Mouse (Mus musculus): ENCODE results near the gene Astn2. TPM values are rescaled to one million over a fixed set of nuclear protein-coding genes. Genes with fewer than 3 reads are reported as not detected.

Gene Astn2
- polyA plus RNA-seq, 1 experiment from 2014 or later: 0.17 TPM

- Histone ChIP-seq H3K9me3 (ENCODE audit: control insufficient read depth, low read length) (no peaks in the 10 kb centered on the region), H3K4me2 (ENCODE audit: low read depth, low read length) (no peak overlapping the region), H3K27ac (ENCODE audit: low read length) (no peak overlapping the region), H3K4me1 (ENCODE audit: control insufficient read depth, insufficient read depth, low read length) (no peaks in the 10 kb centered on the region), H3K36me3 (ENCODE audit: control insufficient read depth, insufficient read depth, low read length) (no peaks in the 10 kb centered on the region), H3K27me3 (replicated peaks; ENCODE audit: control insufficient read depth, insufficient read depth, low read length) (no peaks in the 10 kb centered on the region), H3K4me3 (ENCODE audit: low read length) (no peak overlapping the region), H3K9ac (ENCODE audit: low read depth, low read length) (no peak overlapping the region)
- 0 out of 2 replicates have a peak, but pooled peaks have one; percentile 50 for ATAC-seq
- 57% methylated on average over 6 of the region's 6 CpGs for WGBS
These were observed 1001.4 kb downstream of the Astn2 start for GRCm38 (mm10) chr4:65402836-65403634.

DNA sequence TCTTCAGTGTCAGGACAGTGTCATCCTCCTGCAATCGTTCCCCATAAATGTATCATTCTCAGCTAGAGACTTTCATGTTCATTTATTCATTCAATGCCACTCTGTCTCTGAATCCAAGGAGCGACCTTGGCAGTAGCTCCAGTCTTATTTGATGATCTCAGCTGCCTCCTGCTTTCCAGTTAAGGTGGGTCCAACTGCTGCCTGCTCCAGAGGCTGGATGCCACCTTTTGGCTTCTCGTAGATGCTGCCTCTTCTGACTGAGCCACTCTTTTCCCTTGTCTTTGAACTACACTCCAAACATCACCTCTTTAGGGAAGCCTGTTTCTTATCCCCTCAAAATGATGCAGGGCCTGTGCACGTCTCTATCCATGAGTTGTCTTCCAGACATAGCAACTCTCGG lies 1002.1 kb downstream of the Astn2 start:
- Histone ChIP-seq H3K4me3 (ENCODE audit: low read length) (no peak overlapping the region), H3K4me1 (ENCODE audit: control insufficient read depth, insufficient read depth, low read length) (no peaks in the 10 kb centered on the region), H3K9ac (ENCODE audit: low read depth, low read length) (no peak overlapping the region), H3K27ac (ENCODE audit: low read length) (no peak overlapping the region), H3K9me3 (ENCODE audit: control insufficient read depth, low read length) (no peaks in the 10 kb centered on the region), H3K27me3 (replicated peaks; ENCODE audit: control insufficient read depth, insufficient read depth, low read length) (no peaks in the 10 kb centered on the region), H3K4me2 (ENCODE audit: low read depth, low read length) (no peak overlapping the region), H3K36me3 (ENCODE audit: control insufficient read depth, insufficient read depth, low read length) (no peaks in the 10 kb centered on the region)
- WGBS: 72% methylated on average over 5 of the region's 5 CpGs
- ATAC-seq: no peak

DNA sequence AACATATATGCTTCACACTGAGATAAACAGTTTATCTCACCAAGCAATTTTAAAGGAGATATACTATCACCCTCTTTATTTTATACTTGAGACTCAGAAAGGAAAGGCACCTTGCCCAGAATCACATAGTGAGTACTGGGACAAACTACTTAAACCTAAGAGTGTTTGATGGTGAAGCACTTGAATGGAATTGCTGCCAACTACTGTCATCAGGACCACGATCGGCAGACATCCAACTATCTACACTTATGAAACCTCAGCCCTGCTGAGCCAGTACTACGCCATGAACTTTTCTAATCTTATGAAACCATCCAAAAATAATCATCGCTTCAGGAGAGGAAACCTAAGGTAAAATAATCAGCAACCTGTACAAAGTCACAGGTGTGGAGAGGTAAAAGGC lies 1005.0 kb downstream of the Astn2 start:
- no peaks in the 10 kb centered on the region for H3K9me3 ChIP-seq (ENCODE audit: control insufficient read depth, low read length)
- no peak overlapping the region for H3K27ac ChIP-seq (ENCODE audit: low read length)
- H3K27me3 ChIP-seq (replicated peaks; ENCODE audit: control insufficient read depth, insufficient read depth, low read length): no peaks in the 10 kb centered on the region
- no peaks in the 10 kb centered on the region for H3K4me1 ChIP-seq (ENCODE audit: control insufficient read depth, insufficient read depth, low read length)
- WGBS: 92% methylated on average over 4 of the region's 4 CpGs
- H3K9ac ChIP-seq (ENCODE audit: low read depth, low read length): no peak overlapping the region
- ATAC-seq: no peak
- H3K36me3 ChIP-seq (ENCODE audit: control insufficient read depth, insufficient read depth, low read length): no peaks in the 10 kb centered on the region
- no peak overlapping the region for H3K4me2 ChIP-seq (ENCODE audit: low read depth, low read length)
- H3K4me3 ChIP-seq (ENCODE audit: low read length): no peak overlapping the region

- no peaks in the 10 kb centered on the region for H3K9me3 ChIP-seq (ENCODE audit: control insufficient read depth, low read length)
- H3K4me1 ChIP-seq (ENCODE audit: control insufficient read depth, insufficient read depth, low read length): no peaks in the 10 kb centered on the region
- no peak overlapping the region for H3K4me3 ChIP-seq (ENCODE audit: low read length)
- no peak for ATAC-seq
- H3K9ac ChIP-seq (ENCODE audit: low read depth, low read length): no peak overlapping the region
- H3K4me2 ChIP-seq (ENCODE audit: low read depth, low read length): no peak overlapping the region
- H3K27me3 ChIP-seq (replicated peaks; ENCODE audit: control insufficient read depth, insufficient read depth, low read length): no peaks in the 10 kb centered on the region
- no peaks in the 10 kb centered on the region for H3K36me3 ChIP-seq (ENCODE audit: control insufficient read depth, insufficient read depth, low read length)
- H3K27ac ChIP-seq (ENCODE audit: low read length): no peak overlapping the region
- 60% methylated on average over 3 of the region's 3 CpGs for WGBS
These were observed 1007.6 kb downstream of the Astn2 start for GRCm38 (mm10) chr4:65396806-65397205.

- H3K27ac ChIP-seq (ENCODE audit: low read length): no peak overlapping the region
- no peaks in the 10 kb centered on the region for H3K4me1 ChIP-seq (ENCODE audit: control insufficient read depth, insufficient read depth, low read length)
- H3K4me2 ChIP-seq (ENCODE audit: low read depth, low read length): no peak overlapping the region
- 60% methylated on average over 4 of the region's 4 CpGs for WGBS
- no peaks in the 10 kb centered on the region for H3K27me3 ChIP-seq (replicated peaks; ENCODE audit: control insufficient read depth, insufficient read depth, low read length)
- no peak for ATAC-seq
- H3K4me3 ChIP-seq (ENCODE audit: low read length): no peak overlapping the region
- H3K9me3 ChIP-seq (ENCODE audit: control insufficient read depth, low read length): no peaks in the 10 kb centered on the region
- no peak overlapping the region for H3K9ac ChIP-seq (ENCODE audit: low read depth, low read length)
- H3K36me3 ChIP-seq (ENCODE audit: control insufficient read depth, insufficient read depth, low read length): no peaks in the 10 kb centered on the region
These were observed 1013.4 kb downstream of the Astn2 start for GRCm38 (mm10) chr4:65391001-65391400.

DNA sequence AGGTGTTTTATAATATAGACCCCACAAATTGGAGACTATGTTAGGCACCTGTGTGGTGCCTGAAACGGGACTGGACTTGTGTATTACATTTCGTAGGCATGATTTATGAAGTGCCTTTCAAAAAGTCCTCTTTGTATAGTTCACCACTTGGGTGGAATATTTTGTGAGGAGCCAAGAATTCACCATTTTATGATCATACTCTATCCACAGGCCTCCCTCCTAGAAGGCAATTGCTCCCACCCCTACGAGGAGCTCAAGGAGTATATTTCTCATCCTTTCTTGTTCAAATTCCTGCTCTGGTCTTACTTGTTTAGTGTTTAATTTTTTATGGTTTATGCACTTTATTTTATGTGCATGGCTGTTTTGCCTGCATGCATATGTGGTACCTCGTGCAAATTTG lies 1021.3 kb downstream of the Astn2 start:
- 83% methylated on average over 4 of the region's 4 CpGs for WGBS
- Histone ChIP-seq H3K27ac (ENCODE audit: low read length) (no peak overlapping the region), H3K9ac (ENCODE audit: low read depth, low read length) (no peak overlapping the region), H3K9me3 (ENCODE audit: control insufficient read depth, low read length) (no peaks in the 10 kb centered on the region), H3K4me2 (ENCODE audit: low read depth, low read length) (no peak overlapping the region), H3K36me3 (ENCODE audit: control insufficient read depth, insufficient read depth, low read length) (no peaks in the 10 kb centered on the region), H3K4me3 (ENCODE audit: low read length) (no peak overlapping the region), H3K27me3 (replicated peaks; ENCODE audit: control insufficient read depth, insufficient read depth, low read length) (no peaks in the 10 kb centered on the region), H3K4me1 (ENCODE audit: control insufficient read depth, insufficient read depth, low read length) (no peaks in the 10 kb centered on the region)
- no peak for ATAC-seq

- ATAC-seq: no peak
- Histone ChIP-seq H3K36me3 (ENCODE audit: control insufficient read depth, insufficient read depth, low read length) (no peaks in the 10 kb centered on the region), H3K27ac (ENCODE audit: low read length) (no peak overlapping the region), H3K9ac (ENCODE audit: low read depth, low read length) (no peak overlapping the region), H3K4me2 (ENCODE audit: low read depth, low read length) (no peak overlapping the region), H3K4me3 (ENCODE audit: low read length) (no peak overlapping the region), H3K27me3 (replicated peaks; ENCODE audit: control insufficient read depth, insufficient read depth, low read length) (no peaks in the 10 kb centered on the region), H3K9me3 (ENCODE audit: control insufficient read depth, low read length) (no peaks in the 10 kb centered on the region), H3K4me1 (ENCODE audit: control insufficient read depth, insufficient read depth, low read length) (no peaks in the 10 kb centered on the region)
- 87% methylated on average over 4 of the region's 4 CpGs for WGBS
These were observed 1025.0 kb downstream of the Astn2 start for GRCm38 (mm10) chr4:65379461-65379860.

DNA sequence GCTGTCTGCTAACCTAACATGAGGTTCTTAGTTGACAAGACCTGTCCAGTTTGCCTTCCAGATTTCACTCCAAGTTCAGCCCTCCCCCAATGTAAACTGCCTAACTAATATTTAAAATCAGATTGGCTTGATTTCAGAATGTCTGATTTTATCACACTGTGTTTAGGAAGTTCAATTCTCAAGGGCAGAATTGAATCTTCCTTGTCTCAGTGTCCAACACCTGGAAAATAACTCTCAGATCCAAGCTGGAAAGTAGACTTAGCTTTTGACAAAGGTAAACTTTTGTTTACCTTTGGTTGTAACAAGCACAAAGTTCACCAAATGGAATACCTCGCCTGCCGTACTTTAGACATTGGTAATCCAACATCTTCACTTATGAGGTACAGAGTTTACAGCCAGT lies 1027.8 kb downstream of the Astn2 start:
- Histone ChIP-seq H3K27ac (ENCODE audit: low read length) (no peak overlapping the region), H3K4me2 (ENCODE audit: low read depth, low read length) (no peak overlapping the region), H3K4me3 (ENCODE audit: low read length) (no peak overlapping the region), H3K36me3 (ENCODE audit: control insufficient read depth, insufficient read depth, low read length) (no peaks in the 10 kb centered on the region), H3K9ac (ENCODE audit: low read depth, low read length) (no peak overlapping the region), H3K9me3 (ENCODE audit: control insufficient read depth, low read length) (no peaks in the 10 kb centered on the region), H3K27me3 (replicated peaks; ENCODE audit: control insufficient read depth, insufficient read depth, low read length) (no peaks in the 10 kb centered on the region), H3K4me1 (ENCODE audit: control insufficient read depth, insufficient read depth, low read length) (no peaks in the 10 kb centered on the region)
- no peak for ATAC-seq
- WGBS: 69% methylated on average over 2 of the region's 2 CpGs

DNA sequence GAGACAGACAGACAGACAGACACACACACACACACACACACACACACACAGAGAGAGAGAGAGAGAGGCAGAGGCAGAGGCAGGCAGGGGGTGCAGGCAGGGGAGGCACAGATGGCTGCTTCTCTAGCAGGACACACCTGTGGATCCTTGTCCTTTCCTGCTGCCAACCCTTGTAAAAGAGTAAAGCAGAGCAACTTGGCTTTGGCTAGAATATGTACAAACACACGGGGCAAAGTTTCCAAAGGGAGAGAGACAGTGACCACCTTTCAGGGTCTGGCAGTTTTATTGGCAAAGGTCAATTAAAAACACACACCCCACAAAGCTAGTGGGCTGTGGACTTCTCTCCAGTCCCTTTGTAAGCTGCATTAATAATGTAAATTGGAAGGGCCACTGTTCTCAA lies 1030.6 kb downstream of the Astn2 start:
- no peaks in the 10 kb centered on the region for H3K4me1 ChIP-seq (ENCODE audit: control insufficient read depth, insufficient read depth, low read length)
- H3K9ac ChIP-seq (ENCODE audit: low read depth, low read length): no peak overlapping the region
- H3K4me2 ChIP-seq (ENCODE audit: low read depth, low read length): no peak overlapping the region
- no peaks in the 10 kb centered on the region for H3K9me3 ChIP-seq (ENCODE audit: control insufficient read depth, low read length)
- no peak for ATAC-seq
- 48% methylated on average over 1 of the region's 1 CpGs for WGBS
- no peaks in the 10 kb centered on the region for H3K36me3 ChIP-seq (ENCODE audit: control insufficient read depth, insufficient read depth, low read length)
- no peaks in the 10 kb centered on the region for H3K27me3 ChIP-seq (replicated peaks; ENCODE audit: control insufficient read depth, insufficient read depth, low read length)
- no peak overlapping the region for H3K27ac ChIP-seq (ENCODE audit: low read length)
- no peak overlapping the region for H3K4me3 ChIP-seq (ENCODE audit: low read length)

DNA sequence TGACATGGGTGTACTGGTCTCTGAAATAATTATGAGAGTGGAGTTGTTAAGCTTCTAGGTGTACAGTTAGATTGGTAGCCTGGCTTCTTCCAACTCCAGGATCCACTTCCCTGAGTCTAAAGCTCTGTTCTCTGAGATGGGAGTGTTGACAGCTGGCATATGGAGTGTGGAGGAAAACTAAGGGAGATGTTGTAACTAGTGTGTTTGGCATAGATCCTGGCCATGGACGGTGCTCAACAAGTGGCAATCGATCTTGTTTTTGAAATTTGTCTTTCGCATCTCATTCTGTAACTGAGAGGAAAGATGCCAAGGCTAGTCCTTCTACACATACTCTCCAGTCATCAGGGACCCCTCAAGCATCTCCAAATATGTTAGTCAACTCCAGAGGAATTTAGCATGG lies 1031.7 kb downstream of the Astn2 start:
- Histone ChIP-seq H3K9me3 (ENCODE audit: control insufficient read depth, low read length) (no peaks in the 10 kb centered on the region), H3K27me3 (replicated peaks; ENCODE audit: control insufficient read depth, insufficient read depth, low read length) (no peaks in the 10 kb centered on the region), H3K36me3 (ENCODE audit: control insufficient read depth, insufficient read depth, low read length) (no peaks in the 10 kb centered on the region), H3K9ac (ENCODE audit: low read depth, low read length) (no peak overlapping the region), H3K27ac (ENCODE audit: low read length) (no peak overlapping the region), H3K4me2 (ENCODE audit: low read depth, low read length) (no peak overlapping the region), H3K4me1 (ENCODE audit: control insufficient read depth, insufficient read depth, low read length) (no peaks in the 10 kb centered on the region), H3K4me3 (ENCODE audit: low read length) (no peak overlapping the region)
- WGBS: 93% methylated on average over 3 of the region's 3 CpGs
- no peak for ATAC-seq
